Mouse (Mus musculus) spleen, adult 2 months (tissue): Measurements from ENCODE around the gene Krtap5-5.
"Not testable (repeated sequence)": the region's sequence is repeated elsewhere in the genome, so short reads cannot be mapped to it uniquely, and the experiment has no call there.

Experiments
- CTCF ChIP-seq: fragments of 200-500 bp; IDR thresholded peaks from 2 replicates; pipeline ENCODE4 v1.5.1; 2011; ENCODE audit warnings: mild to moderate bottlenecking, inconsistent platforms; ENCODE audit not compliant: insufficient read depth, insufficient read length, insufficient replicate concordance; ENCODE audit errors: extremely low read depth
- POLR2A ChIP-seq: fragments of 200-500 bp; IDR thresholded peaks from 2 replicates; pipeline ENCODE4 v1.6.1; 2011; ENCODE audit warnings: low read depth, low read length, inconsistent platforms

DNA sequence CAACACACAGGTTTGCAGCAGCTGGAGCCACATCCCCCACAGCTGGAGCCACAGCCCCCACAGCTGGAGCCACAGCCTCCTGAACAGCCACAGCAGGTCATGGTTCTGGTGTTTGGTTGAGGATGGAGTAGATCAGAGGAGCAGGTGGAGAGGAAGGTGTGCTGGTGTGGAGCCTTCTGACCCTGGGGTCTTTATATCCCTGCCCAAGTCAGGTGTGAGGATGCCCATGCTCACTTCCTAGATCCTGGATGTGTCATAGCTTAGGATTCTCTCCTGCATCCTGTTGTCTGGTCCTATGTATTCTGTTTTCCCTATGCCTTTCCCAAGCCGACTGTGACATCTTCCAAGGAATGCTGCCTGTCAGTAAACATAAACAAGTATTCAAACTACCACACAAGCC, 28.5 kb upstream of the Krtap5-5 start, which contains the start of gene Gm2431:
- not testable (repeated sequence) for TF ChIP-seq POLR2A, CTCF
